Mouse (Mus musculus): Measurements from ENCODE around the gene Man1b1. TPM values are rescaled to one million over a fixed set of nuclear protein-coding genes. Genes with fewer than 3 reads are reported as not detected.
A peak's percentile ranks its signal among the peaks of the same experiment; 100 is the strongest.

Man1b1 gene
- 41.1 and 70.7 TPM in 2 replicates for polyA plus RNA-seq (2011; ENCODE audit: insufficient read length, low read depth, missing spikeins)

DNA sequence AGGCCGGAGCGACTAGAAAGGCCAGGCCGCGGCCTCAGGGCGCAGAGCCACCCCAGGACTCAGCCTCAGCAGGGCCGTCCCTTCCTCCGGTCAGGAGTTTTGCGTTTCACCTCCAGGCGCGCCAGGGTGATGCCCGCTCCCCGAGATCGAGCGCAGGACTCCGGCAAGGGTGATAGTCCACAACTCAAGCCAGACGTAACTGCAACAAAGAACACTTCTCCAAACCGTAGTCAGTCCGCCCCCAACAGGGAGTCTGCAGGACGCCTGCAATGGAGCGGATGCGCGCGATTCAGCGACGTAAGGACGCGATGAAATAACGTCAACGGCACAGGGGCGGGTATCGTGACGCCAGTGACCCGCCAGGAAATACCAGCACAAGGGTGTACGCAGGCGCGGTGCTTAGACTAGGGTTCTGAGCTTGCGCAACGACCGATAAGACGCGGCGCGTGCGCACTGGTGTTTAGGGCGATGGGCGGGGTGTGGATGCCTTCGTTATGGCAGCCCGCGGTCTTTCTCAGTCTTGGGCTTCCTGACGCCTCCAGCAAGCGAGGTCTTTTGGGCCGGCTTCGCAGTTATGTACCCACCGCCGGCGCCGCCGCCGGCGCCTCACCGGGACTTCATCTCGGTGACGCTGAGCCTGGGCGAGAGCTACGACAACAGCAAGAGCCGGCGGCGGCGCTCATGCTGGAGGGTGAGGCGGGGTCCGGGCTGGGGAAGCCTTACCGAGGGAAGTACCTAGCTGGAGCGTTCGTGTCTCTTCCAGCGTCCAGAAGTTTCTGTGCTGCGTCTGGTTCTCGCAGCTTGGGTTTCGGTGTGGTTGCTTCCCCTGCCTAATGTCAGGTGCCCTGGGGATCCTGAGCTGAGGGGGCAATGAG is at the start of gene Man1b1:
Gene Man1b1 (plus strand): TSS at position 53 of the 875 bp plus-strand sequence.
- Histone ChIP-seq H3K27ac (ENCODE audit: insufficient read depth, low read length) (0 out of 2 replicates have a peak within 1 kb of the TSS, but pooled peaks have one; percentile 12), H3K4me3 (ENCODE audit: insufficient read depth, low read length) (peak within 1 kb of the TSS; percentile 82), H3K4me1 (ENCODE audit: control insufficient read depth, insufficient read depth, low read length) (0 out of 2 replicates have a peak, but pooled peaks cover 3% of the 10 kb centered on the region)
- TF ChIP-seq POLR2A (IDR thresholded peaks at IDR 0.05; ENCODE audit: low read depth, low read length) (peak; percentile 90), CTCF (IDR thresholded peaks at IDR 0.05; ENCODE audit: borderline replicate concordance, insufficient read depth, low read length) (peak; percentile 7; the same call in 1 of the 2 replicates)

DNA sequence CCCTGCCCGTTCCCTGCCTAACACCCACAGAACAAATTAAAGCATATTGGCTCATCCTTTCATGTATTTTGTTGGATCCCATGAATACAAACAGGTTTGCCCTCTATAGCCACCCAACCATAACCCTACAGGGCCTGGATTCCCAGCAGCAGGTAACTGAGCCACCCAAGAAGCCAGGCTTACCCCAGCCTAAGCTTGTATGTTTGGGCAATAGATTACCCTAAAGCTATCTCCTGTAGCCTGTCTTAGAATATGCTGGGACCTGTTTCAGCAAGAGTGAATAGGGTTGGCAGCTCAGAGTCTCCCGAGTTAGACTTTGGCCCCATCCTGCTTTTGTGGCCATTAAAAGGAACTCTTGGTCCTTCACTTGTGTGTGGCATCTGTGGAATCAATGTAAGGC is 46.6 kb upstream of the Man1b1 start:
- TF ChIP-seq CTCF (IDR thresholded peaks at IDR 0.05; ENCODE audit: borderline replicate concordance, insufficient read depth, low read length) (no peak), POLR2A (IDR thresholded peaks at IDR 0.05; ENCODE audit: low read depth, low read length) (no peak)
- Histone ChIP-seq H3K27ac (ENCODE audit: insufficient read depth, low read length) (no peak overlapping the region), H3K4me1 (ENCODE audit: control insufficient read depth, insufficient read depth, low read length) (no peaks in the 10 kb centered on the region), H3K4me3 (ENCODE audit: insufficient read depth, low read length) (no peak overlapping the region)

DNA sequence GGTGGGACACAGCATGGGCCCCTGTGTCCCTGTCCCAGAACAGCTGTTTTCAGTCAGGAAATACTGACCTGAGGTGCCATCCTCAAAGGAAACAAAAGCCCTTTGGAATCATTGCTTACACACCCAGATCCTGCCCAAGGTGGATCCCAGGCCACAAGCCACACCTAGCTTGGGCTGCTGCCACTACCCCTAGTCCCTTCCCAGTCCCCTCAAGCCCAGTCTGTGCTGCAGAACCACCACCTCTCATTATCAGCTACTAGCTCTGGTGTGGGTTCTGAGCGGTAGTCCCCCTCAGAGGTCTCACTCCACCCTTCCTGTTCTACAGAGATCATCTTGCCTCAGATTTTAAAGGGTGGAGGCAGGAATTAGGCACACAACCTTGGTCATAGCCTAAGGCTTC is 45.8 kb upstream of the Man1b1 start:
- no peak for TF ChIP-seq POLR2A (IDR thresholded peaks at IDR 0.05; ENCODE audit: low read depth, low read length)
- no peak for TF ChIP-seq CTCF (IDR thresholded peaks at IDR 0.05; ENCODE audit: borderline replicate concordance, insufficient read depth, low read length)
- no peak overlapping the region for H3K4me3 ChIP-seq (ENCODE audit: insufficient read depth, low read length)
- no peaks in the 10 kb centered on the region for H3K4me1 ChIP-seq (ENCODE audit: control insufficient read depth, insufficient read depth, low read length)
- H3K27ac ChIP-seq (ENCODE audit: insufficient read depth, low read length) = no peak overlapping the region

DNA sequence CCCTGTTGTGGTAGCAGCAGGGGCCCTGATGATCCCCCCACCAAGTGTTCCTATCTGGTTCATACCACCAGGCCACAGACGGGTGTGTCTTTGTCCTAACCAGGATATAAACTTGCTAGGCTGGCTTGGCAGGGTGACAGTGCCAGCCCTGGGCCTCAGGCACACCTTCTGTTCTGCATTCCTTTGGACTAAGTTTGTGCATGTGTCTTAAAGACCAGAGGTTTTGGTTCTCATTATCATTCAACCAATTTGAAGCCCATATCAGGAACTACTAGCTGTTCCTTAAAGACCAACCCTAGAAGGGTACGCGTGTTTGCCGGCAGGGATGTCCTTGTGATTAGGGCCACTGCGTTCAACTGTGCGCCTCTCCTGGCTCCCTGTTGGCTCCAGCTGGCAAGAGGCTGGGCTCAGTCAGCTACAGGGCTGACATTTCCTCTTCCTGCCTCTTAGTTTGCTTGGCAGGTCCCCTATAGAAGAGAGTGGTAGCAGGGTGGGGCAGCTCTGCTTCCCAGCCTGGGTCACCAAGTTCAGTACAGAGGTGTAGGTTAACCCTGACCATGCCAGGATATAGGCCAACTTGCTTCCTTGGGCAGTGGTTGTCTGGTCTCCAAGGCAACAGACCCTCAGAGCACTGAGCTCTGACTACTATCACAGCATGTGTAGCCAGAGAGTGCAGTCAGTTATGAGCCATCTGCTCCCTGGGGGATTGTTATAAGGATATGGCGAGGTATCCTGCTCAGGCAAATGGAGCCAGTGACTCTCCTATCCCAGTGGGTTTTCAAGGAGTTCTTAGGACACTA is 45.1 kb upstream of the Man1b1 start:
- Histone ChIP-seq H3K4me1 (ENCODE audit: control insufficient read depth, insufficient read depth, low read length) (no peaks in the 10 kb centered on the region), H3K4me3 (ENCODE audit: insufficient read depth, low read length) (no peak overlapping the region), H3K27ac (ENCODE audit: insufficient read depth, low read length) (no peak overlapping the region)
- TF ChIP-seq POLR2A (IDR thresholded peaks at IDR 0.05; ENCODE audit: low read depth, low read length) = no peak
- no peak for TF ChIP-seq CTCF (IDR thresholded peaks at IDR 0.05; ENCODE audit: borderline replicate concordance, insufficient read depth, low read length)

DNA sequence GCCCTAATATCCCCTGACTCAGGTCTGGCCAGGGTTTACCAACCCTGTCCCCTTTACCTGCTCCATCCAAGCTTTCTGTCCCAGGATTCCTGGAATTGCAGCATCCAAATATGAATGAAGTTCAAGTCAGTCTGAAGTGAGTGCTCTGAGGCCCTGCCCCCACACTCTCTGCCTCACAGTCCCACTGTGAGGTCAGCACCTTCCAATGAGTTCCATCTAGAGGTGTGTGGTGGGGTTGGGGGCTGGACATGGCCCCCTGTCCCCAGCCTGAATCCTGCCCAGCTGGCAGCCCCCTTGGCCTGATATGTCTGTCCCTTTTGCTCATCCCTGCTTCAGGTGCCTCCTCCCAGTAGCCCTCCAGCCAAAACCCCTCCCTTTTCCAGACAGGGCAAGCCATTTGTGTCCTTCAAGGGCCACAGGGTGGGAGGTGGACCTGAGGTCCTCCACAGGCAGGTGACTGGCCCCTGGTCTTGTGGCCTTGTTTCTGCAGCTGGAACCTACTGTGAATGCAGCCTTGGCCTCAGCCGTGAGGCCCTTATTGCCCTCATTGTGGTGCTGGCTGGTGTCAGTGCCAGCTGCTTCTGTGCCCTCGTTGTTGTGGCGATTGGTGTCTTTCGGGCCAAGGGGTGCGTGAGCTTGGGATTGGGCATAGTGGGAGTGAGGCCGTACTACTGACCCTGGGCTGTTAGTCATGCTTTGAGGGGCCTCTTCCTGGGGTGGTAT is 44.0 kb upstream of the Man1b1 start, which contains the start of gene Tmem210:
Gene Tmem210 (plus strand): TSS at position 219 of the 723 bp plus-strand sequence.
- no peaks in the 10 kb centered on the region for H3K4me1 ChIP-seq (ENCODE audit: control insufficient read depth, insufficient read depth, low read length)
- no peak within 1 kb of the TSS for H3K27ac ChIP-seq (ENCODE audit: insufficient read depth, low read length)
- TF ChIP-seq POLR2A (IDR thresholded peaks at IDR 0.05; ENCODE audit: low read depth, low read length) (no peak), CTCF (IDR thresholded peaks at IDR 0.05; ENCODE audit: borderline replicate concordance, insufficient read depth, low read length) (no peak)
- H3K4me3 ChIP-seq (ENCODE audit: insufficient read depth, low read length) = no peak within 1 kb of the TSS

DNA sequence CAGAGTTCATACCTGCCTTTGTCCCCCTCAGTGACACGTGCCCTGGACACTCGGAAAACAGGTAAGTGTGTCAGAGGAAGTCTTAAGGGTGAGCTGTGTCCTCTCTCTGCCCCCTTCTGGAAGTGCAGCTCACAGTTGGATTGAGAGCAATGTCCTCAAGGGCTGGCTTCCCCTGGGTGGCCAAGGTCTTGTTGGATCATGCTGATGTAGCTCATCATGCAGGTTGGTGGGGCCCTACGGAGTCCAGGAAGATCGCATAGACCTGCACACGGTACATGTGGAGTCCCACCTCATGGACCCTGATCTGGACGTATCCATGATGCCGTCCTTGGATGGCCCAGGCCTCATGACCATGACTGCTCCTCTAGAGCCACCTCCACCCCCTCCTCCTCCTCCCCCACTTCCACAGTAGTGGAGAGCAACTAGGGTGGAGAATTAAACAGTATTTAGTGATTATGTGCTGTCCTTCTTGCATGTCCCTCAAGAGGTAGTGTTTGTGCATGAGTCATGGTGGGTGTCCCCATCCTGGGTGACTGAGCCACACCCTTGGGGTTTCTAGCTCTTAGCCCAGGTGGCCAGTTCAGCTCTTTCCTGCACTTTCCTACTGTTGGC is 43.3 kb upstream of the Man1b1 start:
- no peak overlapping the region for H3K4me3 ChIP-seq (ENCODE audit: insufficient read depth, low read length)
- TF ChIP-seq POLR2A (IDR thresholded peaks at IDR 0.05; ENCODE audit: low read depth, low read length) = no peak
- no peak for TF ChIP-seq CTCF (IDR thresholded peaks at IDR 0.05; ENCODE audit: borderline replicate concordance, insufficient read depth, low read length)
- no peak overlapping the region for H3K27ac ChIP-seq (ENCODE audit: insufficient read depth, low read length)
- no peaks in the 10 kb centered on the region for H3K4me1 ChIP-seq (ENCODE audit: control insufficient read depth, insufficient read depth, low read length)

DNA sequence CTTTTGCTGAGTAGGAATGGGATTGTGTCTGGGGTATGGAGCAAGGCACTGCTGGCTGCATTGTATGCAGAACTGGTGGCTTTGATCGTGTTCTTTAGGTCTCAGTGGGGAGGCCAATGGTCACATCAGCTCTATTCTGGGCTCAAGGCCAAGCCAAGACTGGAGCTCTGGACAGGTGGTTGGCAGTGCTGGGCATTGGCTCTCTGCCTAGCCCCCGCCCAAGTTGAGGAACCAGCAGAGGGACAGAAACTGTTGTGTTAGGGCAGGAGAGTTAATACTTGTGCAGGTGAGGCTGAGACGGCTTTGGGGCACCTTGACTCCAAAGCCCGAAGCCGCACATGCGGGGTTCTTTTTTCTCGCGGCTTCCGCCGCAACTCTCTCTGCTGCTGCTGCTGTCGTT is 42.5 kb upstream of the Man1b1 start, which contains the start of gene Lrrc26:
Gene Lrrc26 (plus strand): TSS at position 265 of the 400 bp plus-strand sequence.
- TF ChIP-seq CTCF (IDR thresholded peaks at IDR 0.05; ENCODE audit: borderline replicate concordance, insufficient read depth, low read length) = no peak
- H3K27ac ChIP-seq (ENCODE audit: insufficient read depth, low read length) = no peak within 1 kb of the TSS
- H3K4me1 ChIP-seq (ENCODE audit: control insufficient read depth, insufficient read depth, low read length) = no peaks in the 10 kb centered on the region
- H3K4me3 ChIP-seq (ENCODE audit: insufficient read depth, low read length) = no peak within 1 kb of the TSS

DNA sequence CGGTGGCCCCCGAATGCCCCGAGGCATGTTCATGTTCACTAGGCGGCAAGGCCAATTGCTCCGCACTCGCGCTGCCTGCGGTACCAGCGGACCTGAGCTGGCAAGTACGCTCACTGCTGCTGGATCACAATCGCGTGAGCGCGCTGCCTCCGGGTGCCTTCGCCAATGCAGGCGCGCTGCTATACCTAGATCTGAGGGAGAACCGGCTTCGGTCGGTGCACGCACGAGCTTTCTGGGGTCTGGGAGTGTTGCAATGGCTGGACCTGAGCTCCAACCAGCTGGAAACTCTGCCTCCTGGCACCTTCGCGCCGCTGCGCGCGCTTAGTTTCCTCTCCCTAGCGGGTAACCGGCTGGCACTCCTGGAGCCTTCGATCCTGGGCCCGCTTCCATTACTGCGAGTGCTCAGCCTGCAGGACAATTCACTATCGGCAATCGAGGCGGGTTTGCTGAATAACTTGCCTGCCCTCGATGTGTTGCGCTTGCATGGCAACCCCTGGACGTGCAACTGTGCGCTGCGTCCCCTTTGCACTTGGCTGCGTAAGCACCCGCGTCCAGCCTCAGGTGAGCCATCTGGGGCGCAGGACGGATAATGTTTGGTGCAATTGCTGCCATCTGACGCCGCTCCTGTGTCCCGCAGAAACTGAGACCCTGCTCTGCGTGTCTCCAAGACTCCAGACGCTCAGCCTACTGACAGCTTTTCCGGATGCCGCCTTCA is 41.9 kb upstream of the Man1b1 start:
- no peak overlapping the region for H3K4me3 ChIP-seq (ENCODE audit: insufficient read depth, low read length)
- no peaks in the 10 kb centered on the region for H3K4me1 ChIP-seq (ENCODE audit: control insufficient read depth, insufficient read depth, low read length)
- H3K27ac ChIP-seq (ENCODE audit: insufficient read depth, low read length) = no peak overlapping the region
- no peak for TF ChIP-seq POLR2A (IDR thresholded peaks at IDR 0.05; ENCODE audit: low read depth, low read length)
- no peak for TF ChIP-seq CTCF (IDR thresholded peaks at IDR 0.05; ENCODE audit: borderline replicate concordance, insufficient read depth, low read length)
